Mouse (Mus musculus) stomach, embryonic 15.5 days (tissue): Measurements from ENCODE around the gene Spred3. TPM values are rescaled to one million over a fixed set of nuclear protein-coding genes. Genes with fewer than 3 reads are reported as not detected.
"Not testable (repeated sequence)": the region's sequence is repeated elsewhere in the genome, so short reads cannot be mapped to it uniquely, and the experiment has no call there.

ENCODE experiments used
- ATAC-seq: fragments of 200-750 bp; cut with Nextera tagmentation; 2 replicates; pipeline ENCODE4 v1.8.0; 2017; ENCODE audit warnings: low read depth, moderate number of reproducible peaks, moderate TSS enrichment; ENCODE audit not compliant: insufficient read depth, low FRiP score
- H3K27ac ChIP-seq: fragments of 300-500 bp; sonication (generic); 2 replicates; pipeline ENCODE4 v1.5.1; 2015; ENCODE audit warnings: mild to moderate bottlenecking, inconsistent platforms
- H3K27me3 ChIP-seq: fragments of 300-500 bp; sonication (generic); replicated peaks from 2 replicates; pipeline ENCODE4 v1.6.1; 2015; ENCODE audit warnings: inconsistent platforms
- H3K36me3 ChIP-seq: fragments of 300-500 bp; sonication (generic); 2 replicates; pipeline ENCODE4 v1.6.1; 2015; ENCODE audit warnings: inconsistent platforms
- H3K4me1 ChIP-seq: fragments of 300-500 bp; sonication (generic); 2 replicates; pipeline ENCODE4 v1.6.1; 2015; ENCODE audit warnings: inconsistent platforms
- H3K4me2 ChIP-seq: fragments of 300-500 bp; sonication (generic); 2 replicates; pipeline ENCODE4 v1.6.1; 2015; ENCODE audit warnings: mild to moderate bottlenecking, inconsistent platforms
- H3K4me3 ChIP-seq: fragments of 300-500 bp; sonication (generic); replicated peaks from 2 replicates; pipeline ENCODE4 v1.5.1; 2015; ENCODE audit warnings: inconsistent platforms
- H3K9ac ChIP-seq: fragments of 300-500 bp; sonication (generic); 2 replicates; pipeline ENCODE4 v1.6.1; 2015; ENCODE audit warnings: inconsistent platforms
- H3K9me3 ChIP-seq: fragments of 300-500 bp; sonication (generic); 2 replicates; pipeline ENCODE4 v1.6.1; 2016; ENCODE audit warnings: inconsistent platforms
- WGBS: fragments of 180-500 bp; shearing (Covaris S2); methylation state at CpG from one replicate; pipeline ENCODE4 v1.1.7; 2015; 5-methylcytosine and 5-hydroxymethylcytosine counted together
- polyA plus RNA-seq: library from polyadenylated mRNA; unstranded; fragments of >200 nt; fragmentation: Nextera tagmentation; extraction: Ambion mirVana; gene quantifications from 2 replicates; pipeline ENCODE4 v1.2.1, GENCODE M21; 2015

The Spred3 gene
- polyA plus RNA-seq, 1 experiment from 2014 or later = 1.9 TPM

DNA sequence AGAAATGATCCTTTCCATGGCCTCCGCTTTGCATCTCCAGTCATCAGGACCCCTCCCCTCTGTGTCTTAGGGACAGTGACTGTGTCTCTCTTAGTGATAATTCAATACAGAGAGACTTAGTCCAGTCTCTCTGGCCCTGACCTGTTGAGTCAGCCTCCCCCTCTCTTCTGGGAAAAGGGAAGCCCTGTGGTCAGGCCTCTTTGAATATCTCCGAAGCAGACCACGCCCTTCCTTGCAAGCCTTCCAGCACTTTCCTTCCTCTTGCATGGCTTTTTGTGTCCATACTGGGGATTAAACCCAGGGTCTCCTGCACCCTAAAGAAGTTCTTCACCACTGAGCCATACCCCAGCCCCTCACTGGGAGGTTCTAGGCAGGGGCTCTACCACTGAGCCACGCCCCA is 26.2 kb downstream of the Spred3 start:
- no peak overlapping the region for H3K9ac ChIP-seq
- no peak overlapping the region for H3K4me3 ChIP-seq
- H3K4me1 ChIP-seq = no peaks in the 10 kb centered on the region
- H3K27ac ChIP-seq = no peak overlapping the region
- H3K4me2 ChIP-seq = no peak overlapping the region
- WGBS = 94% methylated on average over 4 of the region's 4 CpGs
- no peak for ATAC-seq
- H3K36me3 ChIP-seq = no peaks in the 10 kb centered on the region
- no peaks in the 10 kb centered on the region for H3K27me3 ChIP-seq
- H3K9me3 ChIP-seq = no peaks in the 10 kb centered on the region

DNA sequence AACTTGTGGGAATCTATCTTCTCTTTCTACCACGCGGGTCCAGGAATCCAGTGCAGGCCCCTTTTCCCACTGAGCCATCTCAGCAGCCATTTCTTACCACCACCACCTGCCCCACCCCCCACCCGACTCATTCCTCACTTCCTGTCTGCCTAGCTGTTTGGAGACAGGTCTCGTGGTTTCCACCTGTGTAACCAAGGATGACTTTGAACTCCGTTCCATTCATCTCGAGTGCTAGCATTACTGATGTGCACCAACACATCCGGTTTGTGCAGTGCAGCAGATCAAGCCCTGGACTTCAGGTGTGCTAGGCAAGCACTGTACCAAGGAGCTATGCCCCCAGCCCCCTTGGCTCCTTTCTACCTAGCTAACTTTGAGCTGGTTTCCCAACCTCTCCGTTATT is 28.8 kb downstream of the Spred3 start:
- Histone ChIP-seq H3K4me1 (no peaks in the 10 kb centered on the region), H3K27me3 (no peaks in the 10 kb centered on the region), H3K9ac (no peak overlapping the region), H3K4me3 (no peak overlapping the region), H3K36me3 (no peaks in the 10 kb centered on the region), H3K27ac (no peak overlapping the region), H3K4me2 (no peak overlapping the region), H3K9me3 (no peaks in the 10 kb centered on the region)
- ATAC-seq = no peak
- WGBS = 70% methylated on average over 8 of the region's 8 CpGs

- not testable (repeated sequence) for ATAC-seq, H3K4me2 ChIP-seq, H3K36me3 ChIP-seq, H3K9me3 ChIP-seq, H3K9ac ChIP-seq, H3K4me3 ChIP-seq, H3K27ac ChIP-seq, H3K4me1 ChIP-seq, H3K27me3 ChIP-seq
- WGBS = 83% methylated on average over 3 of the region's 4 CpGs
These were observed 31.0 kb downstream of the Spred3 start for GRCm38 (mm10) chr7:29139237-29139636.

DNA sequence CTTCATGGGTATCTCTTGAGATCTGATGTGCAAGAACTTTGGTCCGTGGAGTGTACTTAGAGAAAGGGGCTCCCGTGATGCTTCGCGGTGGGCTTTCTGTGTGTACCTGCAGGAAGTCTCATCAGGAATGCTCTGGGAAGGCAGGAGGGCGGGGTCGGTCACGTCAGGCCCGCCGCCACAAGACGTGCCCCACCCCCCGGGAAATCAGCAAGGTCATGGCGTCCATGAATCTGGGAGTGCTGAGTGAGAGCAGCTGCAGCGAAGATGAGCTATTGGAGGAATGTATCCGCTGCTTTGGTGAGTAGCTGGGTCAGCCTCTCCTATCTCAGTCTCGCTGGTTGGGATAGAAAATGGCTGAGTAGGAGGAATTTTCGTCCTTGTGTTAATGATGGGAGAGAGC is 32.8 kb downstream of the Spred3 start:
- no peak overlapping the region for H3K4me2 ChIP-seq
- ATAC-seq = no peak
- no peak overlapping the region for H3K27ac ChIP-seq
- H3K4me3 ChIP-seq = no peak overlapping the region
- no peaks in the 10 kb centered on the region for H3K9me3 ChIP-seq
- no peaks in the 10 kb centered on the region for H3K27me3 ChIP-seq
- no peak overlapping the region for H3K9ac ChIP-seq
- H3K36me3 ChIP-seq = no peaks in the 10 kb centered on the region
- 44% methylated on average over 16 of the region's 16 CpGs for WGBS
- H3K4me1 ChIP-seq = peaks cover 6% of the 10 kb centered on the region; the same call in 1 of the 2 replicates

GRCm38 (mm10) chr7:29134693-29135386 is 35.4 kb downstream of the Spred3 start, which contains the start of gene Rasgrp4:
TSS of gene Rasgrp4 (plus strand) at chr7:29134851.
- H3K27ac ChIP-seq = no peak within 1 kb of the TSS
- 3% methylated on average over 8 of the region's 20 CpGs for WGBS
- peak within 1 kb of the TSS; percentile 48 for H3K4me2 ChIP-seq
- no peak within 1 kb of the TSS for H3K9ac ChIP-seq
- no peaks in the 10 kb centered on the region for H3K36me3 ChIP-seq
- ATAC-seq = peak; percentile 53; the same call in 1 of the 2 replicates
- peaks cover 6% of the 10 kb centered on the region; the same call in 1 of the 2 replicates for H3K4me1 ChIP-seq
- H3K27me3 ChIP-seq = no peaks in the 10 kb centered on the region
- peak within 1 kb of the TSS; percentile 23; the same call in 1 of the 2 replicates for H3K4me3 ChIP-seq
- H3K9me3 ChIP-seq = no peaks in the 10 kb centered on the region

GRCm38 (mm10) chr7:29134230-29134629 is 36.0 kb downstream of the Spred3 start:
- H3K4me2 ChIP-seq = peak overlapping the region; percentile 48
- no peaks in the 10 kb centered on the region for H3K9me3 ChIP-seq
- no peak for ATAC-seq
- H3K9ac ChIP-seq = no peak overlapping the region
- H3K27ac ChIP-seq = no peak overlapping the region
- peak overlapping the region; percentile 23; the same call in 1 of the 2 replicates for H3K4me3 ChIP-seq
- no peaks in the 10 kb centered on the region for H3K27me3 ChIP-seq
- H3K36me3 ChIP-seq = no peaks in the 10 kb centered on the region
- WGBS = 5% methylated on average over 4 of the region's 4 CpGs
- peaks cover 6% of the 10 kb centered on the region; the same call in 1 of the 2 replicates for H3K4me1 ChIP-seq

DNA sequence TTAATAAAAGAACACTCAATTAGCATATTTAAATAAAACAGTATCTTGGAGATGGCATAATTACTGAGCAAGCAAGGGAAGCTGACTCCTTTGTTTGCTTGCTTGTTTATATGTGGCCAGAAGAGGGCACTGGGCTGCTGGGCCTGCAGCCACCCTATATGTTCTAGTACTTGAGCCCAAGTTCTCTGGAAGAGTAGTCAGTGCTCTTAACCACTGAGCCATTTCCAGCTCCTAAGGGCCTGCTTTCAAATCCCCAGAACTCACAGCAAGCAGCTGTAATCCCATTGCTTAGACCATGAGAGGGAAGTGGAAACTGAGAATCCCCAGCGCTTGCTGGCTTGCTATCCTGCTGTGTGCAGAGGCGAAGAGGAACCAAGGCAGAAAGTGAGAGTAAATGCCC is 41.5 kb downstream of the Spred3 start:
- WGBS = 67% methylated on average over 2 of the region's 2 CpGs
- no peak for ATAC-seq
- Histone ChIP-seq H3K4me1 (peaks cover 12% of the 10 kb centered on the region; the same call in 1 of the 2 replicates), H3K9ac (no peak overlapping the region), H3K4me2 (no peak overlapping the region), H3K27ac (no peak overlapping the region), H3K9me3 (no peaks in the 10 kb centered on the region), H3K4me3 (no peak overlapping the region), H3K36me3 (no peaks in the 10 kb centered on the region), H3K27me3 (no peaks in the 10 kb centered on the region)

GRCm38 (mm10) chr7:29126173-29126915 is 43.9 kb downstream of the Spred3 start:
- Histone ChIP-seq H3K4me3 (no peak overlapping the region), H3K36me3 (no peaks in the 10 kb centered on the region), H3K27ac (no peak overlapping the region), H3K9ac (no peak overlapping the region), H3K27me3 (no peaks in the 10 kb centered on the region), H3K4me2 (no peak overlapping the region), H3K4me1 (peaks cover 16% of the 10 kb centered on the region; the same call in 1 of the 2 replicates), H3K9me3 (no peaks in the 10 kb centered on the region)
- no peak for ATAC-seq
- WGBS = 16% methylated on average over 7 of the region's 7 CpGs

GRCm38 (mm10) chr7:29124970-29125369 is 45.2 kb downstream of the Spred3 start, which contains the start of gene Ryr1:
TSS of gene Ryr1 (minus strand) at chr7:29125179.
- Histone ChIP-seq H3K27me3 (no peaks in the 10 kb centered on the region), H3K9ac (peak within 1 kb of the TSS; percentile 26; the same call in 1 of the 2 replicates), H3K27ac (no peak within 1 kb of the TSS), H3K4me1 (peaks cover 16% of the 10 kb centered on the region; the same call in 1 of the 2 replicates), H3K4me2 (peak within 1 kb of the TSS; percentile 86), H3K9me3 (no peaks in the 10 kb centered on the region), H3K36me3 (no peaks in the 10 kb centered on the region), H3K4me3 (peak within 1 kb of the TSS; percentile 40)
- peak; percentile 88 for ATAC-seq
- WGBS = under 1% methylated on average over 16 of the region's 16 CpGs

- 39% methylated on average over 5 of the region's 5 CpGs for WGBS
- ATAC-seq = 0 out of 2 replicates have a peak, but pooled peaks have one; percentile 29
- no peaks in the 10 kb centered on the region for H3K9me3 ChIP-seq
- H3K9ac ChIP-seq = no peak overlapping the region
- peaks cover 16% of the 10 kb centered on the region; the same call in 1 of the 2 replicates for H3K4me1 ChIP-seq
- H3K4me3 ChIP-seq = no peak overlapping the region
- no peak overlapping the region for H3K27ac ChIP-seq
- peak overlapping the region; percentile 86; the same call in 1 of the 2 replicates for H3K4me2 ChIP-seq
- no peaks in the 10 kb centered on the region for H3K36me3 ChIP-seq
- H3K27me3 ChIP-seq = no peaks in the 10 kb centered on the region
These were observed 46.5 kb downstream of the Spred3 start for GRCm38 (mm10) chr7:29123531-29124358.

- H3K4me3 ChIP-seq = no peak overlapping the region
- no peaks in the 10 kb centered on the region for H3K9me3 ChIP-seq
- no peak overlapping the region for H3K9ac ChIP-seq
- no peak overlapping the region for H3K4me2 ChIP-seq
- H3K4me1 ChIP-seq = peaks cover 16% of the 10 kb centered on the region; the same call in 1 of the 2 replicates
- 87% methylated on average over 9 of the region's 9 CpGs for WGBS
- no peak overlapping the region for H3K27ac ChIP-seq
- ATAC-seq = no peak
- H3K36me3 ChIP-seq = no peaks in the 10 kb centered on the region
- no peaks in the 10 kb centered on the region for H3K27me3 ChIP-seq
These were observed 47.4 kb downstream of the Spred3 start for GRCm38 (mm10) chr7:29122821-29123220.
